Mouse (Mus musculus) heart, postnatal 14 days (tissue): ENCODE data around the gene Vegfc. TPM values are rescaled to one million over a fixed set of nuclear protein-coding genes. Genes with fewer than 3 reads are reported as not detected.
A peak's percentile ranks its signal among the peaks of the same experiment; 100 is the strongest.

ENCODE experiments used
- DNase-seq, 2 experiments: peaks; one replicate each; pipeline ENCODE4 v3.0.0; 2021 to 2022
- intact Hi-C: fragments of 180-260 bp; cut with DNase I; formaldehyde crosslinking; loops from one replicate; pipeline ENCODE4 v1.15.1; 2025
- total RNA-seq, 2 experiments: library from RNA; stranded (reverse); gene quantifications; 2 replicates each; pipeline ENCODE4 v1.2.3; 2021

The Vegfc gene
- total RNA-seq, 2 experiments from 2014 or later = 7.4 to 9.2 TPM

DNA sequence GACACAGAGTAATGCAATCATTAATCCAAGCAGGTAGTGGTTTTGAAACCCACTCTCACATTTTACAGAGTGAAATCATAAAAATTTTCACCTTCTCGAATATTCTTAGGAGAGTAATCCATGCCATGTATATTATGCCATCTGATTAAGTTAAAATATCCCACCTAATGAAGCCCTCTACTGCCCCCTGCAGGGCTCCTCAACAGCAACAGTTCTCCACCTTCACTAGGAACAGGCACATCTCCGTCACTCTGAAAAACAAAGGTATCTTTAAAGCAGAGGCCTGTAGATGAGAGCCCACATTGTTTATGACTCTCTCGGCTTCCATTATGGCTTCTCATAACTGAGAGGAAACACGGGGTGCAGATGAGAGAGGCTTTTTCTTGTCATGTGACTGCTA lies 75.8 kb downstream of the Vegfc start:
- DNase-seq = peak; percentile 55 to 60

GRCm38 (mm10) chr8:54163505-54163904 lies 86.1 kb downstream of the Vegfc start:
- intact Hi-C loops = no loop called here
- DNase-seq = peak in 1 of 2 experiments; percentile 2

More for the DNA sequence above, 75.8 kb downstream of the Vegfc start:
- intact Hi-C loops = loop anchor here (5.0 kb wide), 3 partner anchors 76 to 339 kb away; partner anchors contain the start of gene Vegfc

- intact Hi-C loops = no loop called here
- no peak for DNase-seq
These were observed 107.9 kb downstream of the Vegfc start for GRCm38 (mm10) chr8:54185336-54185735.

- no peak for DNase-seq
- intact Hi-C loops = no loop called here
These were observed 108.5 kb downstream of the Vegfc start for GRCm38 (mm10) chr8:54185927-54186326.

GRCm38 (mm10) chr8:54216250-54216649 lies 138.8 kb downstream of the Vegfc start:
- intact Hi-C loops = no loop called here
- no peak for DNase-seq

GRCm38 (mm10) chr8:54228801-54229204 lies 151.4 kb downstream of the Vegfc start:
- no peak for DNase-seq
- intact Hi-C loops = no loop called here

DNA sequence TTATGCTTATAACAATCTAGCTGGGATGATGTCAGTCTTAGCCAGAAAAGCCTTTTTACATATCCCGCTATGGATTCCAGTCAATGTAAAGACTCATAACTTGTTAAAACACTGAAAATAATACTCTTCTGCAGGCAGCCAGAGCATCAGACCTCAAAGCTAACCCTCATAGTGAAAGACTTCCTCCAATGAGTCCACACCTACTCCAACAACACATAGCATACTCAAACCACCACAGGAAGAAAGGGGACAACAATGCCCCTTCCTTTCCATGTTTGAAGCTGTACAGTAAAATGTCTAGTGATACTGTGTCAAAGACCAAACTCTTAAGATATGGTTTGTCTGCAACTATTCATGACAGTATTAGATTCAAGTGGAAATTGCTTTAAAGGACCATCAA lies 153.2 kb downstream of the Vegfc start:
- no peak for DNase-seq
- intact Hi-C loops = no loop called here

- intact Hi-C loops = no loop called here
These were observed 155.9 kb downstream of the Vegfc start for GRCm38 (mm10) chr8:54233316-54233715.

More at GRCm38 (mm10) chr8:54233316-54233715, 155.9 kb downstream of the Vegfc start:
- no peak for DNase-seq
